Mouse (Mus musculus) forebrain, postnatal 0 days (tissue): ENCODE results near the gene Gm15023. TPM values are rescaled to one million over a fixed set of nuclear protein-coding genes. Genes with fewer than 3 reads are reported as not detected.
"Not testable (repeated sequence)": the region's sequence is repeated elsewhere in the genome, so short reads cannot be mapped to it uniquely, and the experiment has no call there.

Source experiments
- ATAC-seq: fragments of 200-750 bp; cut with Nextera tagmentation; 2 replicates; pipeline ENCODE4 v1.8.0; 2017; ENCODE audit warnings: mild to moderate bottlenecking, moderate library complexity
- DNase-seq: peaks from one replicate; pipeline ENCODE4 v3.0.0-alpha.2; 2015
- H3K27ac ChIP-seq: fragments of 300-500 bp; sonication (generic); 2 replicates; pipeline ENCODE4 v1.5.1; 2014; ENCODE audit warnings: low read depth, mild to moderate bottlenecking, antibody characterized with exemption, low read length, moderate library complexity, mixed read lengths
- H3K27me3 ChIP-seq: fragments of 300-500 bp; sonication (generic); 2 replicates; pipeline ENCODE4 v1.6.1; 2014; ENCODE audit warnings: mild to moderate bottlenecking, low read length, mixed read lengths; ENCODE audit not compliant: insufficient read depth
- H3K36me3 ChIP-seq: fragments of 300-500 bp; sonication (generic); 2 replicates; pipeline ENCODE4 v1.6.1; 2014; ENCODE audit warnings: mild to moderate bottlenecking, moderate library complexity; ENCODE audit not compliant: insufficient read depth
- H3K4me1 ChIP-seq: fragments of 300-500 bp; sonication (generic); 2 replicates; pipeline ENCODE4 v1.6.1; 2014; ENCODE audit warnings: antibody characterized with exemption; ENCODE audit not compliant: insufficient read depth
- H3K4me2 ChIP-seq: fragments of 300-500 bp; sonication (generic); 2 replicates; pipeline ENCODE4 v1.6.1; 2014; ENCODE audit warnings: low read depth, mild to moderate bottlenecking, moderate library complexity
- H3K4me3 ChIP-seq: fragments of 300-500 bp; sonication (generic); 2 replicates; pipeline ENCODE4 v1.5.1; 2014; ENCODE audit warnings: low read depth, low read length, mixed read lengths
- H3K9ac ChIP-seq: fragments of 300-500 bp; sonication (generic); 2 replicates; pipeline ENCODE4 v1.6.1; 2014; ENCODE audit warnings: mild to moderate bottlenecking
- H3K9me3 ChIP-seq: fragments of 300-500 bp; sonication (generic); 2 replicates; pipeline ENCODE4 v1.6.1; 2016; ENCODE audit warnings: low read length
- CTCF ChIP-seq: sonication (generic); IDR thresholded peaks from 2 replicates; pipeline ENCODE4 v1.5.1; 2016; ENCODE audit warnings: antibody characterized with exemption, control low read depth, low read depth
- WGBS: fragments of 180-500 bp; shearing (Covaris S2); extraction: QIAGEN DNeasy Blood & Tissue Kit; methylation state at CpG from one replicate; pipeline ENCODE4 v1.1.7; 2014; 5-methylcytosine and 5-hydroxymethylcytosine counted together
- polyA plus RNA-seq: library from polyadenylated mRNA; unstranded; fragments of >200 nt; fragmentation: Nextera tagmentation; extraction: Ambion mirVana; gene quantifications from 2 replicates; pipeline ENCODE4 v1.2.1, GENCODE M21; 2015
- total RNA-seq: library from RNA; depleted of rRNA; stranded (reverse); fragments of >200 nt; gene quantifications from 2 replicates; pipeline ENCODE4 v1.2.3, GENCODE M21; 2014; rRNA removed

The Gm15023 gene
- total RNA-seq, result not detected in 2 replicates
- not detected in 2 replicates for polyA plus RNA-seq

GRCm38 (mm10) chrX:135177532-135177931 lies at the start of gene Gm15023:
Gm15023 (minus strand) TSS chrX:135177632.
- H3K36me3 ChIP-seq, H3K27ac ChIP-seq, H3K4me1 ChIP-seq, DNase-seq, H3K27me3 ChIP-seq, H3K9me3 ChIP-seq, ATAC-seq, H3K9ac ChIP-seq, H3K4me3 ChIP-seq, H3K4me2 ChIP-seq: not testable (repeated sequence)
- WGBS, result 91% methylated on average over 5 of the region's 14 CpGs

GRCm38 (mm10) chrX:135210436-135211221 lies 33.2 kb upstream of the Gm15023 start, which contains the start of gene Tceal6:
Tceal6 (minus strand) TSS chrX:135210687.
- WGBS, result 40% methylated on average over 12 of the region's 13 CpGs
- TF ChIP-seq CTCF, result no peak
- H3K9me3 ChIP-seq, result no peaks in the 10 kb centered on the region
- H3K36me3 ChIP-seq, result no peaks in the 10 kb centered on the region
- no peak within 1 kb of the TSS for H3K27ac ChIP-seq
- DNase-seq (peak; percentile 80), ATAC-seq (peak; percentile 97)
- peak within 1 kb of the TSS; percentile 46 for H3K4me3 ChIP-seq
- no peaks in the 10 kb centered on the region for H3K4me1 ChIP-seq
- peak within 1 kb of the TSS; percentile 45 for H3K9ac ChIP-seq
- H3K4me2 ChIP-seq, result peak within 1 kb of the TSS; percentile 50
- H3K27me3 ChIP-seq, result no peaks in the 10 kb centered on the region

- Histone ChIP-seq H3K9ac (peak overlapping the region; percentile 45), H3K4me3 (peak overlapping the region; percentile 46), H3K4me2 (peak overlapping the region; percentile 50)
- H3K4me1 ChIP-seq, H3K27ac ChIP-seq, H3K9me3 ChIP-seq, H3K27me3 ChIP-seq, H3K36me3 ChIP-seq, ATAC-seq: not testable (repeated sequence)
- WGBS, result 23% methylated on average over 20 of the region's 21 CpGs
- DNase-seq, result peak; percentile 22
Observed at GRCm38 (mm10) chrX:135209773-135210435, 32.5 kb upstream of the Gm15023 start.

- ATAC-seq, H3K4me2 ChIP-seq, H3K4me1 ChIP-seq, H3K9me3 ChIP-seq, H3K27ac ChIP-seq, DNase-seq, H3K27me3 ChIP-seq, H3K9ac ChIP-seq, H3K36me3 ChIP-seq, H3K4me3 ChIP-seq: not testable (repeated sequence)
- WGBS, result no CpG with 5 or more reads among the region's 6 CpGs
Observed at GRCm38 (mm10) chrX:135189924-135190323, 12.5 kb upstream of the Gm15023 start.

GRCm38 (mm10) chrX:135188661-135189060 lies 11.2 kb upstream of the Gm15023 start:
- H3K36me3 ChIP-seq, H3K9me3 ChIP-seq, H3K27me3 ChIP-seq, H3K4me2 ChIP-seq, H3K27ac ChIP-seq, H3K4me3 ChIP-seq, H3K4me1 ChIP-seq, ATAC-seq, H3K9ac ChIP-seq, DNase-seq: not testable (repeated sequence)
- WGBS, result no CpG with 5 or more reads among the region's 3 CpGs

Other genes with a start within 250 kb of the Gm15023 start
- 0.15 and 0.24 TPM in 2 replicates for gene Nxf2, start 212.9 kb downstream of the Gm15023 start, total RNA-seq
- gene Nxf2, start 212.9 kb downstream of the Gm15023 start, polyA plus RNA-seq, result 0.13 and 0.28 TPM in 2 replicates
- 2.2 and 3.0 TPM in 2 replicates for gene Zmat1, start 168.4 kb downstream of the Gm15023 start, total RNA-seq
- 3.6 and 6.9 TPM in 2 replicates for gene Zmat1, start 168.4 kb downstream of the Gm15023 start, polyA plus RNA-seq
- 19.9 and 21.2 TPM in 2 replicates for gene Tceal6, start 33.1 kb upstream of the Gm15023 start, total RNA-seq
- gene Tceal6, start 33.1 kb upstream of the Gm15023 start, polyA plus RNA-seq, result 46.1 and 57.9 TPM in 2 replicates
- gene Pramel3, start 124.7 kb upstream of the Gm15023 start, total RNA-seq, result not detected in 2 replicates
- gene Pramel3, start 124.7 kb upstream of the Gm15023 start, polyA plus RNA-seq, result not detected in 2 replicates
- gene Gm5128, start 195.7 kb upstream of the Gm15023 start, total RNA-seq, result not detected in 2 replicates
- gene Gm5128, start 195.7 kb upstream of the Gm15023 start, polyA plus RNA-seq, result not detected in 2 replicates